Mouse (Mus musculus) heart, adult 8-10 months (tissue): Measurements from ENCODE around the gene Phtf2. TPM values are rescaled to one million over a fixed set of nuclear protein-coding genes. Genes with fewer than 3 reads are reported as not detected.
"Not testable (repeated sequence)": the region's sequence is repeated elsewhere in the genome, so short reads cannot be mapped to it uniquely, and the experiment has no call there.

Experiments used
- DNase-seq: peaks from one replicate; pipeline ENCODE4 v3.0.0; 2022; ENCODE audit warnings: low spot score
- total RNA-seq, 4 experiments: library from RNA; stranded (reverse); gene quantifications; 2 replicates each; pipeline ENCODE4 v1.2.4; 2022

Gene Phtf2
- total RNA-seq, 4 experiments from 2014 or later: 66.3 to 72.5 (median 69.6) TPM

DNA sequence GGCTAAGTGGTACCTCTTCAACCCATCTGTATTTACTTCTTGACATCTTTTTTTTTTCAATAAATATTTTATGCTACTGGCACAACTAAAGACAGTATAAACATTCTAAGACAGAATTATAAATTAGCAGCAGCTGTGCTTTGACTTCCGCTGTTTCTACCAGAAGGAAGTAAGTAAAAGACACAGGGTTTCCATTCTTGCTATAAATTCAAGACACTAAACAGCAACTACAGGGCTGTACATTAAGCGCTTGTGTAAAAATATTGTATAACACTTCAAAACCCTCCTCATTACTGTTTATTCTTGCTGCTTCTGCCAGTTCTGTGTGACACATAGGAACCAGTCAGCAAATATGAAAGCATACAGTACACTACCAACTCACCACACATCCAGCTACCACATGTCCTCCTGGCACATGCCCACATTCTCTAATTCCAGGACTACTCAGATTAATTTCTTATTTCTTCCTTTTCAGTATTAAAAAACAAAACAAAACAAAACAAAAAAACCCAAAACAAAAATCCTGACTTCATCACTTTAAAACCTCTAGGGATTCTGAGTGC is 16.6 kb downstream of the Phtf2 start:
- no peak for DNase-seq

- no peak for DNase-seq
These were observed 17.5 kb downstream of the Phtf2 start for GRCm38 (mm10) chr5:20864216-20864969.

GRCm38 (mm10) chr5:20861901-20862300 is 20.0 kb downstream of the Phtf2 start:
- no peak for DNase-seq

DNA sequence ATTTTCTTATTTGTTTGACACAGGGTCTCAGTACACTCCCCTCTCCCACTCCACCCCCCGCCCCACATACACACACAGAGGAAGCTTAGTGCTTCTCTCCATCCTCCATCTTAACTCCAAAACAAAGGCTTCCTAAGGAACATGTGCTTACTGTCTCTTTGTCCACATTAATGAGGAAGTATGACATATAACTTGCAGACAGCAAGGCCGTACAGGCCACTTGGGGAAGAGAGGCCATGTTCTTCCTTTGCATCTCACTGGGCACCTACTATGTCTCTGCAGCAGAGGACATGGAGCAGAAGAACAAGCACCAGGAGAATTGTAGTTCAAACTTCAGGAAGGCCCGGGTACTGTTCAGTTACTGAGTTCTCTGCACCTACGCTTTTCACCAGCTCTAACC is 21.4 kb downstream of the Phtf2 start:
- DNase-seq: no peak

GRCm38 (mm10) chr5:20858404-20858803 is 23.5 kb downstream of the Phtf2 start:
- DNase-seq: no peak

DNA sequence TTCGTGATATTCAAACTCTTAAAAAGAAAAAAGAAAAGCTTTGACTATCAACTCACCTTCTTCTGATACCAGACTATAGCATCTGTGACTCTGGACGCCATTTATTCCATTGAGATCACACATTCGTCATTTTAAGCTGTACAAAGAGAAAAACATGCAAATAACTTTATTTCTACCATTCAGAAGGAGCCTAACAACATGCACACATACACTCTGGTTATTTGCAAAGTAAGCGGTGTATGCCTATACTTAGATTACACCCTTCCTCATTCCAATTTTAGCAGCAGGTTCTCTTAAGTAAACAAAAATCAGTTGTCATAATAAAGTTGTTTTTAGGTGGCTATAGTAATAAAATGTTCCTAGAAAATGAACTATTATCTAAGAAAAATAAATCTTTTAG is 26.9 kb downstream of the Phtf2 start:
- no peak for DNase-seq

DNA sequence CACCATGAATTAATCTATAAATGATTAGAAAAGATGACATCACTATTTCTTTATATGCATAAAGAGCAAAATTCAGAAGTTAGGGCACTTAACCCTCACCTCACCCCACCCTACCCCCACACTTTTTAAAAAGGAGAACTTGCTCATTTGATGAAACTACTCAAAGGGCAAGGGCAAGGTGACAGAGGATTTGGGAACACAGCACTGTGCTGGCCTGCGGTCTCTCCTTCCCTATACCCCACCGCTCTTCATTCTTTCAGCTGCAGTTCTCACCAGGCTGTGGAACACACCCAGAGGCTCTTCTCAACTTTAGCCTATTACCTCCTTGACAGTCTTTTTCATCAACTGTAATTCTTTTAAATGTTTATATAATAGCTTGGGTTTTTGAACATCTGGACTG is 34.9 kb downstream of the Phtf2 start:
- no peak for DNase-seq

- DNase-seq: no peak
These were observed 38.1 kb downstream of the Phtf2 start for GRCm38 (mm10) chr5:20843816-20844215.

DNA sequence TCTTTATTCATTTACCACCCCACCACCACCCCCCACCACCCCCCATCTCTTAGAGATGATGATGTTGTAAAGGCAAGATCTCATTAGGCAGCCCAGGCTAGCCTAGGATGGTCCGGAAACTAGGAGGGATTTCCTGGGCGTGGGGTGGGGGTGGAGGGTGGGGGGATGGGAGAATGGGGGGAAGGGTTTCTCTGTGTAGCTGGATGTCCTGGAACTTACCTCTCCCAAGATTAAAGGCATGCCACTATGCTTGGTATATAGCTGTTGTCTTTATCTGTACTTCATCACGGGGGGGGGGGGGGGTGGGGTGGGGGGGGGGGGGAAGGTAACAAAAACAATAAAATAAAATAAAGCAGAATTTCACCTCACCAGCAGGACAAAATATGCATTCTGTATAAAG is 38.5 kb downstream of the Phtf2 start:
- no peak for DNase-seq

GRCm38 (mm10) chr5:20837082-20837481 is 44.8 kb downstream of the Phtf2 start:
- no peak for DNase-seq

DNA sequence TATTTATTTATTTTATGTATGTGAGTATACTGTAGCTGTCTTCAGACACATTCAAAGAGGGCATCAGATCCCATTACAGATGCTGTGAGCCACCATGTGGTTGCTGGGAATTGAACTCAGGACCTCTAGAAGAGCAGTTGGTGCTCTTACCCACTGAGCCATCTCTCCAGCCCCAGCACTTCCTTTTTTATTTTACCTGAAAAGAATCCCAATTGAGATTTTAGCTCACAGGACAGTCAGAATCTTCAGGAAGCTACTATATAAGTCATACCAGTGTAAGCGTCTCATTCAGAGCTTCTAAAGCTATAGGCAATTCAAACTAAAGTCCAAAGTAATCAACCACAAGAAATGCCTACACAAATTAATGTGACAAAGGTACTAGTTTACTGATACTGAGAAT is 47.5 kb downstream of the Phtf2 start:
- no peak for DNase-seq

DNA sequence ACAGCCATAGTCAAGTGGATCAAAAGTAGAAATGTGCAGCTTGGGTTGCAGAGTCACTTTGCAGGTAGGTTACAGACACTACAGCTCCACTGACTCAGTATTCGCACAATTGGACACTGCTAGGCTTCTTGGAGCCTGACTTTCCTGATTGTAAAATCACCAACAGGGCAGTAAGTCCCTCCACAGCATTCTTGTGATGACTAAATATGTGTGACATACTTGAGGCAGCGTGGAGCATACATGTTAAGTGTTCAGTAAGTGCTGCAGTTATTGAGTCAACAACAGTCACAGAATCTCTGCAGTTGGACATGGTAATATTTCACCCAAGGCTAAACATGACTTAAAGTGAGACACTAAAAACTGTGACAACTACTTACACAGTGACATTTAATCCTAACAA is 50.5 kb downstream of the Phtf2 start:
- no peak for DNase-seq

DNA sequence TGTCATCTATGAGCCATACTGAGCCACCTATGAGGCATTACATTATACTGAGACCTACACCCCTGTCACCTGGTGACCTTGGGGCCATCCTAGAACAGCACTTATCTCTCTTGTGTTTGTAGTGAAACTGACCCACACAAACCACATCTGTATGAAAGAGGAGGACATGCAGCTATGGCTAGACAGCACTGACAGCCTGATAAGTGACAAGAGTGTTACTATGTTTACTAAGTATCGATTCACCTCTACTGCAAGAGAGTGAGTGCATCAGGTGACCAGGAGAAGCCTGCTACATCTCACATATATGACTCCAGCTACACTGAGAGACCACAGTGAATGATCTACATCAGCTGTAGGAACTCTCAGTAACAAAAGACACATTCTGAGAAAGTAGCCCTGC is 51.2 kb downstream of the Phtf2 start:
- no peak for DNase-seq

DNA sequence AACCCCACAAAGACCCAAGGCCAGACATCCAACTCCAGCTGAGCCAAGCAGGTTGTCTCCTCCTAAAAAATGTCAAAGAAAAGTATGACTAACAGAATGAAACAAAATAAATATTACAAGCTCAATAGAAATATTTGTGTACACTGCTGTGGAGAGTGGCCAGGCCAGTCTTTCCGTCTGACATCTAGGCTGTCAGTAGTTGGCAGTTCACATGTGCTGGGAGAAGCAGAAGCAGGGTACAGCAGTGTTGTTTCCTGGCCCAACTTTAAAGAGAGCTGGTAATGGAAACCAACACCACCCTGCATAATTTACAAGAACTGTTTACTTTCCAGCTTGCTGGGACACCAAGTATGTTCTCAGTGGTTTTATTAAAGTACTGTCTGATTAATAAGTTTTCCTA is 60.3 kb downstream of the Phtf2 start:
- peak; percentile 28 for DNase-seq

- peak; percentile 19 for DNase-seq
These were observed 60.8 kb downstream of the Phtf2 start for GRCm38 (mm10) chr5:20821122-20821521.

DNA sequence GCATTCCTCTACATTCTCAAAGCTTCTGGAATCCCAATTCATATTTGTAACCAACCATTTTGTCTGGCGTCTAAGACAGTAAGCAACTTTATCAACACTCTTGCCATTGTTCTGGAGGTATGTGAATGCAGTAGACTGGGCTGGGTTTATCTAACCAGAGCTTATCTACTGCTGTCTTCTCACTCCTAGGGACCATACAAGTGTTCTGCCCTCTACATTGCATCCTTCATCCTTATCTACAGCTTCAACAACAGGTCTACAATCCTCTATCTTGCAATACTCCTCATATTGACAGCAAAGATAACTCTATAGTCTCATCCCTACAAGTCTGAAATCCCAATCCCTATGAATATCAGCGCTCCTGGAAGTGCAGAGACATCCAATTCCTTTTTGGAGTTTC is 66.8 kb downstream of the Phtf2 start:
- no peak for DNase-seq

DNA sequence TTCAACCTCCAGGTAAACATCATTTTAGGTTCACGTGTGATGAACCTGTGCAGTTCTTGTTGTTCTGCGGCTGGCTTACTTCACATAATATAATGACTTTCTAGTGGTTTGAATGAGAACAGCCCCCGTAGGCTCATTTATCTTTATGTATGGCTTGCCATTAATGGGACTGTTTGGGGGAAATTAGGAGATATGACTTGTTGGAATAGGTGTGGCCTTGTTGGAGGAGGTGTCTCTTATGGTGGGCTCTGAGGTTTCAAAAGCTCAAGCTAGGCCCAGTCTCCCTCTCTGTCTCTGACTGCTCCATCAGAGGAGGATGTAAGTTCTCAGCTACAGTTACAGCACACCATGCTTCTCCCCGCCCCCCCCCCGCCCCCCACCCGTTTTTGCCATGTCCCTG is 71.5 kb downstream of the Phtf2 start:
- no peak for DNase-seq

DNA sequence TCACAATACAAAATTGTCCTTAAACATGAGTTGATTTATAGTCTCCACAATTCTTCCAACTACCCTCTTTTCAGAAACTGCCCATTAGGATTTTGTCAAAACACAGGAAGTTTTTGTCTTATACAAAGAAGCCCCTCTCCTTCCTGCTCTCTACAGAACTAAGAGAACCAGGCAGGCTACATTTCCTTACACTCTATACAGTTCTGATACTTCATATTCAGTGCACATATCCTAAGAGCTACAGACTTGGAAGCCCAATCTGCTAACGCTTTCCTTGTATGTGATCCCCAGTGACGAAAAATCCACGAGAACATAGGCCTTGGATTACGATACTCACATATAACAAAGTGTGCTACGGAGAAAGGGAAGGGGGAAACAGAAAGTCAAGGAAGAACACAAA is 86.0 kb downstream of the Phtf2 start:
- no peak for DNase-seq

DNA sequence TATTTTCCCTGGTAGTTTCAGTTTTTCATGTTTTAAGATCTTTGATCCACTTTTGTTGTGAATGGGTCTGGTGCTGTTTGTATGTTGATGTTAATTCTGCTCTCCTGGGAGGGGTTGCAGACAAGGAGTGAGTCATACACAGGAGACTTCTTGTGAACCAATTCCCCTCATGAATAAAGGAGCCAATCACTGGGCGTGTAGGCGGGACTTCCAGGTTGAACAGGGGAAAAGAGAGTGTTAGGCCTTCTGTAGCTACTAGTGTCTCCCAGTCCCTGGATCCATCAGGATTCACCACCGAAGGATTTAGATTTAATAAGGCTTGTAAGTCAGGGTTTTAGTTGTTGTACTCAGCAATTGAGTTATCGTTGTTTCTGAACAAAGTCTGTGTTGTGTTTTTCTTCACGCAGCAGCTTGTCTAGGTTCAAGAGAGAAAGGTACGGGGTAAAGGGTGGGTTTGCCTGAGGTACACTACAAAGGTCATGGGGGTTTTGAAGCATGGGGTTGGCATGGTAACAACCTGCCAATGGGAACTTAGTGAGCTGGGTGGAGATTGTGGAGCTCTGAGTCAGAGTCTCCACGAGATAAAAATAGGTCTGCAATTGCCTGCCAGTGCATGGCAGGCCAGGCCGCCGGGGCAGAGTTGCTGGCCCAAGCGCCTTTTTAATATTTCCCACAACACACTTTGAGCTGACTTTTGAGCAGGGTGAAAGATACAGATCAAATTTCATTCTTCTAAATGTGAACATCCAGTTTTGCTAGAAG is 90.0 kb downstream of the Phtf2 start:
- DNase-seq: peak; percentile 47

DNA sequence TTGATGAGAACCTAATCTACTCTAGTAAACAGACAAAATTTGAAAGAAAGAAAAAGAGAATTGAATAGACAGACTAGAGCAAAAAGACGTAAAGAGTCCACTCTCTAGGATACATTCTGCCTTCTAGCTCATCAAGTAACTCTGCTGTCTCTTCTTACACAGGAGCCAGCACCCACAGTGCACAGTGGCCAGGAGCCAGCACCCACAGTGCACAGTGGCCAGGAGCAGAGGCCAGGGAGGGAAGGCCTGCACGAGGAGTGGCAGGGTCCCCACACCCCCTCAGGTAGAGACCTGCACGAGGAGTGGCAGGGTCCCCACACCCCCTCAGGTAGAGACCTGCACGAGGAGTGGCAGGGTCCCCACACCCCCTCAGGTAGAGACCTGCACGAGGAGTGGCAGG is 95.5 kb downstream of the Phtf2 start:
- DNase-seq: not testable (repeated sequence)

DNA sequence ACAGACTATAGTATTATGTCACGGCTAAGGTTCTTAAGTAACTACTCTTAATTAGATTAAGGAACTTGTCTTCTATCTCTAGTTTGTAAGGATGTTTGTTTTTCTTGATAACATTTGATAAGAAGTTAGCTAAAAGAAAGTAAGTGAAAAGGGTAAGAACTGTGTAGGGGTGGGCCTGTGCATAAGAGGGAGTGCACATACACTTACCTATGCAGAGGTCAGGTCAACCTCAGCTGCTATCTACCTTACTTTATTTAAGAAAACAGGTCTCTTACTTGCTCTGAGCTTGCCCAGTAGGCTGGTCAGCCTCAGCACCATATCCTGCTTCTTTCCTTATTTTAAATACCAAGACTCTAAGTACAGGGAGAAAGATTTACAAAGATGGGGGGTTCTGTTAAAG is 100.8 kb downstream of the Phtf2 start:
- DNase-seq: no peak

DNA sequence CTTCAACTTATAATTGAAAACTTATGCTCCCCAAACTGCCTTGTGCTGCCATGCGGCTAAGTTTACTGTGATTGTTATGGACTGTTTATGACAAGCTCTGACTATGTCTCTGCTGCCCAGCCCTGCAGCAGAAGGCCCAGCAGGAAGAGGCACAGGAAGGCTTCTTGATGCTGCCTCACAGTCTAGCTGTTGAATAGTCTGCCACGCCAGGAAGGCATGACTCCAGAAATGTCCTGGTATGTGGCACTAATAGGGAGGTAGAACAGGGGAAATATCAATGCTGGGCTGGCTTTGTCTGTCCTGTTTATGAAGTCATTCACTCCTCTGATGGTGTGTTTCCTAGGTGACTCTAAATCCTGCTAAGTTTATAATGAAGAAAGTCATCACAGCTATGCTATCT is 102.7 kb downstream of the Phtf2 start:
- DNase-seq: no peak
